Mouse (Mus musculus) spleen, adult 2 months (tissue): ENCODE data around the gene Rnasel. TPM values are rescaled to one million over a fixed set of nuclear protein-coding genes. Genes with fewer than 3 reads are reported as not detected.

Source experiments
- DNase-seq, 2 experiments: peaks; one replicate each; pipeline versions ENCODE4 v3.0.0 to v3.0.0-alpha.2; 2012 to 2021; ENCODE audit warnings: low spot score in 2 of 2, low read depth in 1 of 2
- H3K27ac ChIP-seq: fragments of 200-500 bp; 2 replicates; pipeline ENCODE4 v1.5.1; 2012; ENCODE audit warnings: low read length, inconsistent platforms; ENCODE audit not compliant: insufficient read depth
- H3K27me3 ChIP-seq: fragments of 200-500 bp; 2 replicates; pipeline ENCODE4 v1.6.1; 2012; ENCODE audit warnings: mild to moderate bottlenecking, moderate library complexity, low read length, inconsistent platforms; ENCODE audit not compliant: control insufficient read depth, insufficient read depth
- H3K36me3 ChIP-seq: fragments of 200-500 bp; 2 replicates; pipeline ENCODE4 v1.6.1; 2012; ENCODE audit warnings: mild to moderate bottlenecking, low read length, inconsistent platforms; ENCODE audit not compliant: control insufficient read depth, insufficient read depth
- H3K4me1 ChIP-seq: fragments of 200-500 bp; 2 replicates; pipeline ENCODE4 v1.6.1; 2011; ENCODE audit warnings: inconsistent platforms; ENCODE audit not compliant: control insufficient read depth, insufficient read depth, insufficient read length
- H3K4me3 ChIP-seq: fragments of 200-500 bp; 2 replicates; pipeline ENCODE4 v1.5.1; 2011; ENCODE audit warnings: mild to moderate bottlenecking, inconsistent platforms; ENCODE audit not compliant: insufficient read depth, insufficient read length; ENCODE audit errors: extremely low read depth
- CTCF ChIP-seq: fragments of 200-500 bp; IDR thresholded peaks from 2 replicates; pipeline ENCODE4 v1.5.1; 2011; ENCODE audit warnings: mild to moderate bottlenecking, inconsistent platforms; ENCODE audit not compliant: insufficient read depth, insufficient read length, insufficient replicate concordance; ENCODE audit errors: extremely low read depth
- POLR2A ChIP-seq: fragments of 200-500 bp; IDR thresholded peaks from 2 replicates; pipeline ENCODE4 v1.6.1; 2011; ENCODE audit warnings: low read depth, low read length, inconsistent platforms
- WGBS: fragments of 180-500 bp; shearing (Covaris S2); methylation state at CpG from one replicate; pipeline ENCODE4 v1.1.7; 2018; 5-methylcytosine and 5-hydroxymethylcytosine counted together
- polyA plus RNA-seq: library from polyadenylated mRNA; depleted of rRNA; stranded (reverse); fragments of >200 nt; gene quantifications from 2 replicates; pipeline ENCODE4 v1.2.3, GENCODE M21; 2012

Rnasel gene
- polyA plus RNA-seq, 1 experiment: 7.0 TPM

GRCm38 (mm10) chr1:153734866-153735265, 14.4 kb upstream of the Rnasel start:
- H3K36me3 ChIP-seq: no peaks in the 10 kb centered on the region
- 79% methylated on average over 4 of the region's 4 CpGs for WGBS
- no peak overlapping the region for H3K27ac ChIP-seq
- no peaks in the 10 kb centered on the region for H3K4me1 ChIP-seq
- TF ChIP-seq CTCF (no peak), POLR2A (no peak)
- no peak overlapping the region for H3K4me3 ChIP-seq
- DNase-seq: no peak
- no peaks in the 10 kb centered on the region for H3K27me3 ChIP-seq

- H3K36me3 ChIP-seq: no peaks in the 10 kb centered on the region
- peaks cover 5% of the 10 kb centered on the region for H3K27me3 ChIP-seq
- no peak for TF ChIP-seq CTCF
- no peak for TF ChIP-seq POLR2A
- H3K4me3 ChIP-seq: no peak overlapping the region
- no peaks in the 10 kb centered on the region; the same call in 1 of the 2 replicates for H3K4me1 ChIP-seq
- WGBS: 68% methylated on average over 6 of the region's 6 CpGs
- H3K27ac ChIP-seq: no peak overlapping the region
- no peak for DNase-seq
Measured at GRCm38 (mm10) chr1:153736096-153736495, 13.1 kb upstream of the Rnasel start.

GRCm38 (mm10) chr1:153737101-153738085, 11.8 kb upstream of the Rnasel start:
- no peaks in the 10 kb centered on the region for H3K36me3 ChIP-seq
- DNase-seq: no peak
- 75% methylated on average over 9 of the region's 9 CpGs for WGBS
- H3K4me1 ChIP-seq: no peaks in the 10 kb centered on the region; the same call in 1 of the 2 replicates
- no peak for TF ChIP-seq POLR2A
- H3K27me3 ChIP-seq: peaks cover 5% of the 10 kb centered on the region
- no peak overlapping the region for H3K4me3 ChIP-seq
- H3K27ac ChIP-seq: no peak overlapping the region

- peaks cover 5% of the 10 kb centered on the region for H3K27me3 ChIP-seq
Measured at GRCm38 (mm10) chr1:153739437-153740015, 9.7 kb upstream of the Rnasel start.

GRCm38 (mm10) chr1:153740145-153740544, 9.1 kb upstream of the Rnasel start, which contains the start of gene Rgs16:
TSS of gene Rgs16 (plus strand) at chr1:153740349.
- H3K4me3 ChIP-seq: peak within 1 kb of the TSS; percentile 57
- DNase-seq: peak in 1 of 2 experiments; percentile 72
- no peaks in the 10 kb centered on the region for H3K36me3 ChIP-seq
- H3K4me1 ChIP-seq: no peaks in the 10 kb centered on the region; the same call in 1 of the 2 replicates
- WGBS: under 1% methylated on average over 28 of the region's 28 CpGs
- H3K27ac ChIP-seq: no peak within 1 kb of the TSS
- peaks cover 5% of the 10 kb centered on the region for H3K27me3 ChIP-seq
- no peak for TF ChIP-seq CTCF

More at GRCm38 (mm10) chr1:153739437-153740015, 9.7 kb upstream of the Rnasel start:
- no peak for DNase-seq
- WGBS: 27% methylated on average over 13 of the region's 13 CpGs
- TF ChIP-seq POLR2A (no peak), CTCF (no peak)
- H3K27ac ChIP-seq: no peak overlapping the region
- no peaks in the 10 kb centered on the region; the same call in 1 of the 2 replicates for H3K4me1 ChIP-seq
- no peaks in the 10 kb centered on the region for H3K36me3 ChIP-seq
- peak overlapping the region; percentile 16; the same call in 1 of the 2 replicates for H3K4me3 ChIP-seq

GRCm38 (mm10) chr1:153740775-153741400, 8.3 kb upstream of the Rnasel start:
- no peak for DNase-seq
- H3K36me3 ChIP-seq: no peaks in the 10 kb centered on the region
- WGBS: 59% methylated on average over 12 of the region's 12 CpGs
- no peak overlapping the region; the same call in 1 of the 2 replicates for H3K4me3 ChIP-seq
- H3K27me3 ChIP-seq: peaks cover 5% of the 10 kb centered on the region
- TF ChIP-seq POLR2A (no peak), CTCF (no peak)
- no peak overlapping the region for H3K27ac ChIP-seq
- no peaks in the 10 kb centered on the region; the same call in 1 of the 2 replicates for H3K4me1 ChIP-seq
